Mouse (Mus musculus) heart, adult 2 months (tissue): ENCODE results near the gene Zbtb8a. TPM values are rescaled to one million over a fixed set of nuclear protein-coding genes. Genes with fewer than 3 reads are reported as not detected.

Experiments
- DNase-seq, 2 experiments: peaks; one replicate each; pipeline ENCODE4 v3.0.0; 2021
- H3K27ac ChIP-seq: fragments of 200-600 bp; 2 replicates; pipeline ENCODE4 v1.8.1; 2022
- H3K27me3 ChIP-seq: fragments of 200-500 bp; 2 replicates; pipeline ENCODE4 v1.6.1; 2012; ENCODE audit warnings: mild to moderate bottlenecking, low read length, inconsistent platforms, mixed read lengths; ENCODE audit not compliant: control insufficient read depth, insufficient read depth
- H3K36me3 ChIP-seq: fragments of 200-500 bp; 2 replicates; pipeline ENCODE4 v1.6.1; 2012; ENCODE audit warnings: low read length, inconsistent platforms; ENCODE audit not compliant: control insufficient read depth, insufficient read depth
- H3K4me1 ChIP-seq: fragments of 200-500 bp; 2 replicates; pipeline ENCODE4 v1.6.1; 2011; ENCODE audit warnings: low read length; ENCODE audit not compliant: control insufficient read depth, insufficient read depth
- H3K4me3 ChIP-seq: fragments of 200-600 bp; 2 replicates; pipeline ENCODE4 v1.8.1; 2022
- H3K79me2 ChIP-seq: fragments of 200-500 bp; replicated peaks from 2 replicates; pipeline ENCODE4 v1.6.1; 2012; ENCODE audit warnings: mild to moderate bottlenecking, inconsistent platforms, low read length, moderate library complexity, mixed read lengths; ENCODE audit not compliant: control insufficient read depth, insufficient read depth
- H3K9ac ChIP-seq: fragments of 200-500 bp; 2 replicates; pipeline ENCODE4 v1.6.1; 2012; ENCODE audit warnings: low read depth, mild to moderate bottlenecking, control low read depth, inconsistent platforms, low read length, mixed read lengths
- CTCF ChIP-seq: fragments of 200-600 bp; IDR thresholded peaks from 2 replicates; pipeline ENCODE4 v1.8.1; 2022; ENCODE audit warnings: antibody characterized with exemption, mild to moderate bottlenecking, moderate library complexity
- EP300 ChIP-seq: fragments of 200-500 bp; IDR thresholded peaks from 2 replicates; pipeline ENCODE4 v1.6.1; 2011; ENCODE audit warnings: low read depth, low read length, control low read depth; ENCODE audit not compliant: insufficient read depth
- POLR2A ChIP-seq: fragments of 200-500 bp; IDR thresholded peaks from 2 replicates; pipeline ENCODE4 v1.6.1; 2011; ENCODE audit warnings: mild to moderate bottlenecking, low read depth, low read length, control low read depth; ENCODE audit not compliant: insufficient read depth
- WGBS: fragments of 180-500 bp; shearing (Covaris S2); methylation state at CpG from one replicate; pipeline ENCODE4 v1.1.7; 2018; 5-methylcytosine and 5-hydroxymethylcytosine counted together
- intact Hi-C: fragments of 180-260 bp; cut with DNase I; formaldehyde crosslinking; loops from one replicate; pipeline ENCODE4 v1.15.1; 2025
- polyA plus RNA-seq: library from polyadenylated mRNA; depleted of rRNA; stranded (reverse); fragments of >200 nt; gene quantifications from 2 replicates; pipeline ENCODE4 v1.2.3, GENCODE M21; 2012
- total RNA-seq, 2 experiments: library from RNA; stranded (reverse); gene quantifications; 2 replicates each; pipeline ENCODE4 v1.2.3; 2021

Zbtb8a gene
- total and polyA plus RNA-seq, 3 experiments, result 2.5 to 3.5 (median 3.2) TPM

GRCm38 (mm10) chr4:129388404-129388803 is 10.5 kb upstream of the Zbtb8a start:
- Histone ChIP-seq H3K27ac (no peak overlapping the region), H3K79me2 (no peaks in the 10 kb centered on the region), H3K4me3 (no peak overlapping the region), H3K27me3 (no peaks in the 10 kb centered on the region), H3K4me1 (peaks cover 3% of the 10 kb centered on the region; the same call in 1 of the 2 replicates), H3K9ac (no peak overlapping the region), H3K36me3 (no peaks in the 10 kb centered on the region)
- no peak for DNase-seq
- 94% methylated on average over 5 of the region's 5 CpGs for WGBS
- no peak for TF ChIP-seq EP300
- no peak for TF ChIP-seq POLR2A
- no peak for TF ChIP-seq CTCF
- intact Hi-C loops, result no loop called here

DNA sequence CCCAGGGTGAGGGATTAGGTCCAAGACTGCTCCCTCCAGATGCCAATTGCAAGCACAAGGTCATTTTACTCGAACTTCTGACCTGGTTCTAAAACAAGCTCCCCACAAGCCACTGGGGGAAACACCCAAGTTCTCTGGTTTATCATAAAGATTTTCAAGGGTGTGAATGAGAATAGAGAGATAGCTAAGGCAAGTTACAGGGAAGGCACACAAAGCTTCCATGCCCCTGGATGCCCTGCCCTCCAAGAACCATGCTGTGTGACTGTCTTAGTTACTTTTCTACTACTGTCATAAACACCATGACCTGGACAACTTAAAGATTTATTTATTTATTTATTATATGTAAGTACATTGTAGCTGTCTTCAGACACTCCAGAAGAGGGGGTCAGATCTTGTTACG is 9.1 kb upstream of the Zbtb8a start:
- H3K79me2 ChIP-seq, result no peaks in the 10 kb centered on the region
- H3K4me3 ChIP-seq, result no peak overlapping the region
- H3K27ac ChIP-seq, result no peak overlapping the region
- H3K9ac ChIP-seq, result no peak overlapping the region
- intact Hi-C loops, result no loop called here
- WGBS, result 69% methylated on average over 2 of the region's 2 CpGs
- no peak for DNase-seq
- H3K27me3 ChIP-seq, result no peaks in the 10 kb centered on the region
- H3K36me3 ChIP-seq, result no peaks in the 10 kb centered on the region
- peaks cover 3% of the 10 kb centered on the region; the same call in 1 of the 2 replicates for H3K4me1 ChIP-seq
- TF ChIP-seq EP300 (no peak), CTCF (no peak), POLR2A (no peak)

DNA sequence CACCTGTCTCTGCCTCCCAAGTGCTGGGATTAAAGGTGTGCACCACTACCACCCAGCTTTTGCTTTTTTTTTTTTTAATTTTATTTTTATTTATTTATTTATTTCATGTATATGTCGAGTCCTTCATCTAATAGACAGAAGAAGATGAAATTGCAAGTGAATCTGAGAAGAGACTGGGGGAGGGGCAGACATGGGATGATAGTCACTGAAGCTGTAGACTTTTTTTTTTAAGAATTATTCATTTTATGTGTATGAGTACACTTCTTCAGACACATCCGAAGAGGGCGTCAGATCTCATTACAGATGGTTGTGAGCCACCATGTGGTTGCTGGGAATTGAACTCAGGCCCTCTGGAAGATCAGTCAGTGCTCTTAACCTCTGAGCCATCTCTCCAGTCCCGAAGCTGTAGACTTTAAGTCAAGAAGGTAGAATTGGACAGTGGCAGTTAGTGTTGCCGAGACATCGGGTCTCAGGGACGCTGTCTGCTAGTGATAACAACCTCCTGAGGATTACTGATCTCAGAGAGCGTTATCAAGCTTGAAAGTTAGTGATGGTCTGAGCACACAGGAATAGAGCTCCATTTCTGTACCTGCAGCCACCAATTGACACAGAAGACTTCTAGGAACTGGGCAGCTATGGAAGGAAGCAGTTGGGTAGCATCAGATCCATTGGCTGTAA is 8.5 kb upstream of the Zbtb8a start:
- no peak for TF ChIP-seq CTCF
- no peak for TF ChIP-seq POLR2A
- no peak for TF ChIP-seq EP300
- Histone ChIP-seq H3K36me3 (no peaks in the 10 kb centered on the region), H3K79me2 (no peaks in the 10 kb centered on the region), H3K4me3 (no peak overlapping the region), H3K4me1 (peaks cover 3% of the 10 kb centered on the region; the same call in 1 of the 2 replicates), H3K27ac (no peak overlapping the region), H3K27me3 (no peaks in the 10 kb centered on the region), H3K9ac (no peak overlapping the region)
- WGBS, result 81% methylated on average over 8 of the region's 8 CpGs
- DNase-seq, result no peak
- intact Hi-C loops, result no loop called here

GRCm38 (mm10) chr4:129385685-129386084 is 7.8 kb upstream of the Zbtb8a start:
- intact Hi-C loops, result no loop called here
- DNase-seq, result no peak
- H3K4me3 ChIP-seq, result no peak overlapping the region

GRCm38 (mm10) chr4:129384440-129384839 is 6.5 kb upstream of the Zbtb8a start:
- Histone ChIP-seq H3K36me3 (no peaks in the 10 kb centered on the region), H3K27me3 (no peaks in the 10 kb centered on the region), H3K27ac (no peak overlapping the region), H3K4me3 (no peak overlapping the region), H3K9ac (no peak overlapping the region), H3K79me2 (no peaks in the 10 kb centered on the region), H3K4me1 (peaks cover 3% of the 10 kb centered on the region; the same call in 1 of the 2 replicates)
- 22% methylated on average over 6 of the region's 6 CpGs for WGBS
- peak; percentile 36 to 61 for DNase-seq
- TF ChIP-seq POLR2A, result no peak
- TF ChIP-seq EP300, result 0 out of 2 replicates have a peak, but pooled peaks have one; percentile 14
- TF ChIP-seq CTCF, result no peak; the same call in 1 of the 2 replicates
- intact Hi-C loops, result no loop called here

More at GRCm38 (mm10) chr4:129385685-129386084, 7.8 kb upstream of the Zbtb8a start:
- Histone ChIP-seq H3K27me3 (no peaks in the 10 kb centered on the region), H3K27ac (no peak overlapping the region), H3K36me3 (no peaks in the 10 kb centered on the region), H3K9ac (no peak overlapping the region), H3K79me2 (no peaks in the 10 kb centered on the region), H3K4me1 (peaks cover 3% of the 10 kb centered on the region; the same call in 1 of the 2 replicates)
- TF ChIP-seq EP300, result no peak
- no peak for TF ChIP-seq POLR2A
- TF ChIP-seq CTCF, result no peak
- WGBS, result 73% methylated on average over 11 of the region's 11 CpGs

DNA sequence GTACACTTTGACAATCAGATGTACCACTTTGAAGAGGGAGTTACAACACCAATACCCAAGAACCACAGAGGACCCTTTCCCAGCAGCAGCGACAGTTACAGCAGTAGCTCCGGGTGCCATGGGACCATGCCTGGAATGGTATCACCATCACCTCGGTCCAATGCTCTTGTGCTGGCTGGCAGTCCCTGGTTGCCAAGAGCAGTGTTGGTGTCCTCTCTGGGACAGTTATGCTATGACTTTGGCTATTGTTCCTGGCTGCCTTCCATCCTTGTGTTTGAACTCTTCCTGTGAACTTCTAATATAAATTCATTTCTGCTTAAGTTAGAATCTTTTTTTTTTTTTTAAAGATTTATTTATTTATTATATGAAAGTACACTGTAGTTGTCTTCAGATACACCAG is 5.7 kb upstream of the Zbtb8a start:
- Histone ChIP-seq H3K36me3 (no peaks in the 10 kb centered on the region), H3K4me1 (peaks cover 3% of the 10 kb centered on the region; the same call in 1 of the 2 replicates), H3K79me2 (no peaks in the 10 kb centered on the region), H3K27me3 (no peaks in the 10 kb centered on the region), H3K27ac (no peak overlapping the region), H3K4me3 (no peak overlapping the region), H3K9ac (no peak overlapping the region)
- TF ChIP-seq CTCF (no peak), POLR2A (no peak), EP300 (no peak)
- no peak for DNase-seq
- 50% methylated on average over 3 of the region's 3 CpGs for WGBS
- intact Hi-C loops, result no loop called here
